Mouse (Mus musculus): ENCODE data around the gene Xk. TPM values are rescaled to one million over a fixed set of nuclear protein-coding genes. Genes with fewer than 3 reads are reported as not detected.

Xk gene
- 0.93 and 1.2 TPM in 2 replicates for polyA plus RNA-seq (2015; fragmentation: Nextera tagmentation; extraction: Ambion mirVana)

DNA sequence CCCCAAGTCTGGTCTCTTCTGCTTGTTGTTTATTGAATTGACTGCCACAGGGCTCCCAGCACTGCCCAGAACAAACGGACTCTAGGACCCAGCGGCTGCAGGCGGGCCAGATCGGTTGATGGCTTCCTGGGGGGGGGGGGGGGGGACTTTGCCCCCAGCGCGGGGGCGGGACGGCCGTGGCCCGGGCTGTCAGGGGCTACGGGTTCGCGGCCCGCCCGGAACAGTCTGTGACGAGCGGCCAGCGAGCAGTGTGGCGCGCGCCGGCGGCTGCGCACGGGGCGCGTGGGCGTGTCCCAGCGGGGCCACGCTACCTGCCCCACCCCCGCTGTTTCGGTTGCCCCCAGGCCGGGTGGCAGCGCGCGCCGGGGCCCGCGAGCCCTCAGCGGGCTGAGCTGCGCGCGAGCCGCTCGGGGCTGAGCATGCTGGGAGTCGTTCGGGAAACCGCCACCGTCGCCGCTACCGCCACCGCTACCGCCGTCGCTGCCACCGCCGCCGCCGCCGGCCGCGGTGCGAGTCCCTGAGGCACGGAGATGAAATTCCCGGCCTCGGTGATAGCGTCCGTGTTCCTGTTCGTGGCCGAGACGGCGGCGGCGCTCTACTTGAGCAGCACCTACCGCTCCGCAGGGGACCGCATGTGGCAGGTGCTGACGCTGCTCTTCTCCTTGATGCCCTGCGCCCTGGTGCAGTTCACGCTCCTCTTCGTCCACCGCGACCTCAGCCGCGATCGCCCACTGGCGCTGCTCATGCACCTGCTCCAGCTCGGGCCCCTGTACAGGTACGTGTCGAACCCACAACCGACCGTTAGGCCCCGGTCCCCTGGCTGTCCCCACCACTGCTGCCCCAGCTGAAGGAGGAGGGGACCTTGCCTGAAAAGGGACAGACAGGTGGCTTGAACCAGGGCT, at the start of gene Xk:
TSS of gene Xk (plus strand) at position 297 of the 902 bp plus-strand sequence.
- H3K4me3 ChIP-seq = peak within 1 kb of the TSS; percentile 54
- H3K9ac ChIP-seq = 0 out of 2 replicates have a peak within 1 kb of the TSS, but pooled peaks have one; percentile 23
- H3K4me2 ChIP-seq = peak within 1 kb of the TSS; percentile 59
- no peaks in the 10 kb centered on the region for H3K27me3 ChIP-seq
- no peaks in the 10 kb centered on the region for H3K9me3 ChIP-seq
- peak; percentile 65; the same call in 1 of the 2 replicates for ATAC-seq (ENCODE audit: insufficient number of reproducible peaks, low FRiP score, low TSS enrichment, low read depth)
- no peaks in the 10 kb centered on the region for H3K4me1 ChIP-seq
- H3K36me3 ChIP-seq = no peaks in the 10 kb centered on the region
- WGBS = 12% methylated on average over 84 of the region's 94 CpGs
- H3K27ac ChIP-seq = no peak within 1 kb of the TSS

DNA sequence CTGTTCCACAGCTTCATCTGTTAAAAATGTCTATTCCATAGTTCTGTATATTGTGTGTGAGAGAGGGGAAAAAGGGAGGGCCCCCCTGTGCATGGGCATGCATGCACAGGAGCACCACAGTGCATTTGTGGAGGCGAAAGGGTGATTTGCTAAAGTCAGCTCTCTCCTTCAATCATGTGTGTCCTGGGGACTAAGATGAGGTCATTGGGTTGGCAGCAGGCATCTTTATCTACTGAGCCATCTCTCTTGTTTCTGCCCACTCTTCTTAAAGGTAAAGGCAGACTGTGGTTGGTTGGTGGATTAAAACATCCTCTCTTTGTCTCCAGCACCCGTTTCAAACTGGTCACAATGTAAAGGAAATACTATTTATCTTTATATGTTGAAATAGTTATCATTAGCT, 45.5 kb upstream of the Xk start:
- Histone ChIP-seq H3K9ac (no peak overlapping the region), H3K36me3 (no peaks in the 10 kb centered on the region), H3K4me2 (no peak overlapping the region), H3K9me3 (no peaks in the 10 kb centered on the region), H3K27me3 (no peaks in the 10 kb centered on the region), H3K4me3 (no peak overlapping the region), H3K4me1 (no peaks in the 10 kb centered on the region), H3K27ac (no peak overlapping the region)
- WGBS = 64% methylated on average over 2 of the region's 2 CpGs
- no peak for ATAC-seq (ENCODE audit: insufficient number of reproducible peaks, low FRiP score, low TSS enrichment, low read depth)

GRCm38 (mm10) chrX:9240737-9241591, 31.6 kb upstream of the Xk start:
- WGBS = 59% methylated on average over 5 of the region's 5 CpGs

GRCm38 (mm10) chrX:9243381-9243864, 29.1 kb upstream of the Xk start:
- Histone ChIP-seq H3K9ac (no peak overlapping the region), H3K27me3 (no peaks in the 10 kb centered on the region), H3K36me3 (no peaks in the 10 kb centered on the region), H3K4me2 (no peak overlapping the region), H3K27ac (no peak overlapping the region), H3K9me3 (no peaks in the 10 kb centered on the region), H3K4me1 (no peaks in the 10 kb centered on the region), H3K4me3 (no peak overlapping the region)
- ATAC-seq (ENCODE audit: insufficient number of reproducible peaks, low FRiP score, low TSS enrichment, low read depth) = 0 out of 2 replicates have a peak, but pooled peaks have one; percentile 24
- 45% methylated on average over 8 of the region's 8 CpGs for WGBS

More at GRCm38 (mm10) chrX:9240737-9241591, 31.6 kb upstream of the Xk start:
- Histone ChIP-seq H3K36me3 (no peaks in the 10 kb centered on the region), H3K4me3 (no peak overlapping the region), H3K9ac (no peak overlapping the region), H3K27me3 (no peaks in the 10 kb centered on the region), H3K4me1 (no peaks in the 10 kb centered on the region), H3K4me2 (no peak overlapping the region), H3K27ac (no peak overlapping the region), H3K9me3 (no peaks in the 10 kb centered on the region)
- no peak for ATAC-seq (ENCODE audit: insufficient number of reproducible peaks, low FRiP score, low TSS enrichment, low read depth)

DNA sequence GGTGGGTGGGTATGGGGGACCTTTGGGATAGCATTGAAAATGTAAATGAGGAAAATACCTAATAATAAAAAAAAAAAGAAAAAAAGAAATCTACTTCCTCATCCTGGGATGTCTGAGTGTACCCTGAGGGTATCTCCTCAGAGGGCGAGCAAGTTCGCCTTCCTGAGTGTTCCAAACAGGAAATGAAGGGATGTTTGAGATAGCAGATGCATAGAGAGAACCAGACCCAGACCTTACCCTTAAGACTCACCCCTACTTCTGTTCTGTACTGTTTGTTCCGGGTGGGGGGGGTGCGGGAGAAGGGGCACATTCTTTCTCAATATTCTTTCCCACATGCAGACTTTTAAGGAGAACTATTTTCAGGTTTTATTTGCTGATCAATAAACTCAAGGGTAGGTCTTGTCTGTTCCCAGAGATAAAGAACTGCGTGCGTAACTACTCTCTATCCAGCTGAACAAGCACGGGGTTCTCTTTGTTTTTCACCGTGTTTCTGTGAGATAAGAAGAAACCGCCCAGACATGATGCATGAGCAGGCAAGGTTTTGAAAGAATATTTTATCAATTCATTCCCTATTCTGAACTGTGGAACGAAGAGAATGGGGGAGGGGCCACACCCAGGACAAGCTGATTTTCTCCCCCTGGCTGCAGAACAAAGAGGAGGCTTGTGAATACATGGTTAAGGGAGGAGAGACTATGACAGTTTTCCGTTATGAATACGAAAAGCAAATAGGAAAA, 27.8 kb upstream of the Xk start:
- H3K9me3 ChIP-seq = no peaks in the 10 kb centered on the region
- H3K4me1 ChIP-seq = no peaks in the 10 kb centered on the region
- no peak for ATAC-seq (ENCODE audit: insufficient number of reproducible peaks, low FRiP score, low TSS enrichment, low read depth)
- 75% methylated on average over 12 of the region's 12 CpGs for WGBS
- no peak overlapping the region for H3K9ac ChIP-seq
- no peak overlapping the region for H3K27ac ChIP-seq
- no peak overlapping the region for H3K4me3 ChIP-seq
- no peaks in the 10 kb centered on the region for H3K27me3 ChIP-seq
- no peaks in the 10 kb centered on the region for H3K36me3 ChIP-seq
- H3K4me2 ChIP-seq = no peak overlapping the region

- no peaks in the 10 kb centered on the region for H3K27me3 ChIP-seq
- no peak overlapping the region for H3K4me3 ChIP-seq
- ATAC-seq (ENCODE audit: insufficient number of reproducible peaks, low FRiP score, low TSS enrichment, low read depth) = no peak
- H3K9ac ChIP-seq = no peak overlapping the region
- no peaks in the 10 kb centered on the region for H3K4me1 ChIP-seq
- H3K27ac ChIP-seq = no peak overlapping the region
- H3K4me2 ChIP-seq = no peak overlapping the region
- no peaks in the 10 kb centered on the region for H3K9me3 ChIP-seq
- WGBS = 47% methylated on average over 5 of the region's 5 CpGs
- no peaks in the 10 kb centered on the region for H3K36me3 ChIP-seq
Observed at GRCm38 (mm10) chrX:9248911-9249310, 23.6 kb upstream of the Xk start.

GRCm38 (mm10) chrX:9253990-9254389, 18.6 kb upstream of the Xk start:
- H3K9ac ChIP-seq = no peak overlapping the region
- ATAC-seq (ENCODE audit: insufficient number of reproducible peaks, low FRiP score, low TSS enrichment, low read depth) = no peak
- no peaks in the 10 kb centered on the region for H3K4me1 ChIP-seq
- H3K4me2 ChIP-seq = no peak overlapping the region
- no peak overlapping the region for H3K27ac ChIP-seq
- H3K9me3 ChIP-seq = no peaks in the 10 kb centered on the region
- H3K27me3 ChIP-seq = no peaks in the 10 kb centered on the region
- H3K4me3 ChIP-seq = no peak overlapping the region
- 68% methylated on average over 10 of the region's 10 CpGs for WGBS
- H3K36me3 ChIP-seq = no peaks in the 10 kb centered on the region

GRCm38 (mm10) chrX:9254901-9255300, 17.7 kb upstream of the Xk start:
- ATAC-seq (ENCODE audit: insufficient number of reproducible peaks, low FRiP score, low TSS enrichment, low read depth) = no peak

GRCm38 (mm10) chrX:9256766-9257165, 15.8 kb upstream of the Xk start, which contains the start of gene Gm14862:
Gene Gm14862 (minus strand): TSS chrX:9256899.
- Histone ChIP-seq H3K4me1 (no peaks in the 10 kb centered on the region), H3K27ac (no peak within 1 kb of the TSS), H3K9me3 (no peaks in the 10 kb centered on the region), H3K9ac (no peak within 1 kb of the TSS), H3K27me3 (no peaks in the 10 kb centered on the region), H3K4me3 (no peak within 1 kb of the TSS), H3K4me2 (no peak within 1 kb of the TSS), H3K36me3 (no peaks in the 10 kb centered on the region)
- WGBS = 67% methylated on average over 5 of the region's 5 CpGs
- no peak for ATAC-seq (ENCODE audit: insufficient number of reproducible peaks, low FRiP score, low TSS enrichment, low read depth)

More at GRCm38 (mm10) chrX:9254901-9255300, 17.7 kb upstream of the Xk start:
- H3K27me3 ChIP-seq = no peaks in the 10 kb centered on the region
- no peak overlapping the region for H3K9ac ChIP-seq
- no peaks in the 10 kb centered on the region for H3K36me3 ChIP-seq
- H3K27ac ChIP-seq = no peak overlapping the region
- 83% methylated on average over 3 of the region's 3 CpGs for WGBS
- no peaks in the 10 kb centered on the region for H3K4me1 ChIP-seq
- H3K4me2 ChIP-seq = no peak overlapping the region
- no peaks in the 10 kb centered on the region for H3K9me3 ChIP-seq
- no peak overlapping the region for H3K4me3 ChIP-seq

DNA sequence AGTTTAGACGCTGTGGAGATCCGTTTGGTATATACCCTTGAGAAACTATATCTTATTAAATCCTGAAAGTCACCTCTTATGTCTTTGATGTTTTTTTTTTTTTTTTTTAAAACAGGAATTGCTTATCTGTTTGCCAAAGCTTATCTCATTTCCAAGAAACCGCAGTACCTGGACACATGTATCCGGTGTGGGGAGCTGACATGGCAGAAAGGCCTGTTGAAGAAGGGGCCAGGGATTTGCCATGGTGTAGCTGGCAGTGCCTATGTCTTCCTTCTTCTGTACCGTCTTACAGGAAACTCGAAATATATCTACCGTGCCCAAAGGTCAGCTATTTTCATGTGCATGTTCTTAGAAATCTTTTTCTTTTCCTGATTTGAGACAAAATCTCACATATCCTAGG, 14.7 kb upstream of the Xk start:
- Histone ChIP-seq H3K9ac (no peak overlapping the region), H3K27ac (no peak overlapping the region), H3K4me3 (no peak overlapping the region), H3K4me2 (no peak overlapping the region), H3K9me3 (no peaks in the 10 kb centered on the region), H3K27me3 (no peaks in the 10 kb centered on the region), H3K4me1 (no peaks in the 10 kb centered on the region), H3K36me3 (no peaks in the 10 kb centered on the region)
- ATAC-seq (ENCODE audit: insufficient number of reproducible peaks, low FRiP score, low TSS enrichment, low read depth) = no peak
- 88% methylated on average over 7 of the region's 7 CpGs for WGBS

- no peak for ATAC-seq (ENCODE audit: insufficient number of reproducible peaks, low FRiP score, low TSS enrichment, low read depth)
- Histone ChIP-seq H3K9me3 (no peaks in the 10 kb centered on the region), H3K4me1 (no peaks in the 10 kb centered on the region), H3K36me3 (no peaks in the 10 kb centered on the region), H3K27me3 (no peaks in the 10 kb centered on the region), H3K9ac (no peak overlapping the region), H3K4me3 (no peak overlapping the region), H3K27ac (no peak overlapping the region), H3K4me2 (no peak overlapping the region)
- 82% methylated on average over 1 of the region's 1 CpGs for WGBS
Observed at GRCm38 (mm10) chrX:9259267-9259666, 13.3 kb upstream of the Xk start.

Data from limb, embryonic 15.5 days (tissue).